Mouse (Mus musculus) MEL (cell line): ENCODE results near the gene Marf1. TPM values are rescaled to one million over a fixed set of nuclear protein-coding genes. Genes with fewer than 3 reads are reported as not detected.
A peak's percentile ranks its signal among the peaks of the same experiment; 100 is the strongest.

Source experiments
- DNase-seq: peaks from one replicate; pipeline ENCODE4 v3.0.0; 2011; ENCODE audit warnings: low read depth, low spot score
- H3K27ac ChIP-seq: 2 replicates; pipeline ENCODE4 v1.5.1; 2012; ENCODE audit warnings: low read depth, mild to moderate bottlenecking, control low read depth, low read length, moderate library complexity; ENCODE audit not compliant: control insufficient read depth
- H3K27me3 ChIP-seq, 2 experiments: fragments of 150-350 bp in 1 of 2; sonication (generic) in 1 of 2; 2 replicates each; pipeline ENCODE4 v1.6.1; 2012; ENCODE audit warnings: low read length in 2 of 2, mild to moderate bottlenecking in 2 of 2, improper control_type of control experiment in 1 of 2, moderate library complexity in 1 of 2; ENCODE audit not compliant: insufficient read depth in 2 of 2, control insufficient read depth in 1 of 2
- H3K36me3 ChIP-seq, 2 experiments: 2 replicates each; pipeline ENCODE4 v1.6.1; 2012 to 2014; ENCODE audit warnings: low read length in 2 of 2, improper control_type of control experiment in 1 of 2, inconsistent platforms in 1 of 2, mild to moderate bottlenecking in 1 of 2; ENCODE audit not compliant: insufficient read depth in 2 of 2, control insufficient read depth in 1 of 2
- H3K4me1 ChIP-seq, 2 experiments: fragments of 150-350 bp in 1 of 2; sonication (generic) in 1 of 2; 2 replicates each; pipeline ENCODE4 v1.6.1; 2012; ENCODE audit warnings: low read length in 2 of 2, improper control_type of control experiment in 1 of 2, mild to moderate bottlenecking in 1 of 2; ENCODE audit not compliant: insufficient read depth in 2 of 2, control insufficient read depth in 1 of 2
- H3K4me3 ChIP-seq, 2 experiments: fragments of 150-350 bp in 1 of 2; sonication (generic) in 1 of 2; 2 replicates each; pipeline ENCODE4 v1.5.1; 2012; ENCODE audit warnings: low read depth in 2 of 2, low read length in 2 of 2, mild to moderate bottlenecking in 2 of 2, moderate library complexity in 2 of 2, control low read depth in 1 of 2, improper control_type of control experiment in 1 of 2; ENCODE audit not compliant: control insufficient read depth in 1 of 2, insufficient read depth in 1 of 2
- H3K79me2 ChIP-seq: 2 replicates; pipeline ENCODE4 v1.6.1; 2012; ENCODE audit warnings: mild to moderate bottlenecking, low read length, moderate library complexity; ENCODE audit not compliant: control insufficient read depth, poor library complexity, insufficient read depth
- H3K9ac ChIP-seq: 2 replicates; pipeline ENCODE4 v1.6.1; 2012; ENCODE audit warnings: low read depth, mild to moderate bottlenecking, control low read depth, low read length, moderate library complexity; ENCODE audit not compliant: control insufficient read depth, poor library complexity, severe bottlenecking
- H3K9me3 ChIP-seq: fragments of 150-350 bp; sonication (generic); replicated peaks from 2 replicates; pipeline ENCODE4 v1.6.1; 2012; ENCODE audit warnings: mild to moderate bottlenecking, low read length, improper control_type of control experiment, moderate library complexity; ENCODE audit not compliant: insufficient read depth
- CHD2 ChIP-seq: IDR thresholded peaks from 2 replicates; pipeline ENCODE4 v1.6.1; 2011; ENCODE audit warnings: low read length, improper control_type of control experiment
- CTCF ChIP-seq, 3 experiments: IDR thresholded peaks in 2 of 3; conservative IDR thresholded peaks in 1 of 3; 2 replicates each; pipeline ENCODE4 v1.5.1; 2011 to 2012; ENCODE audit warnings: low read length in 3 of 3, low read depth in 2 of 3, mild to moderate bottlenecking in 2 of 3, improper control_type of control experiment in 1 of 3, inconsistent platforms in 1 of 3, mixed read lengths in 1 of 3, moderate library complexity in 1 of 3; ENCODE audit not compliant: control insufficient read depth in 1 of 3, insufficient read depth in 1 of 3, poor library complexity in 1 of 3, severe bottlenecking in 1 of 3
- E2F4 ChIP-seq: IDR thresholded peaks from 2 replicates; pipeline ENCODE4 v1.6.1; 2011; ENCODE audit warnings: low read depth, low read length, improper control_type of control experiment, borderline replicate concordance
- ELF1 ChIP-seq: IDR thresholded peaks from 2 replicates; pipeline ENCODE4 v1.6.1; 2014; ENCODE audit warnings: low read depth, mild to moderate bottlenecking, inconsistent platforms, low read length, improper control_type of control experiment, moderate library complexity
- EP300 ChIP-seq, 2 experiments: IDR thresholded peaks; 2 replicates each; pipeline ENCODE4 v1.6.1; 2011; ENCODE audit warnings: improper control_type of control experiment in 2 of 2, low read length in 2 of 2, low read depth in 1 of 2, mild to moderate bottlenecking in 1 of 2
- ETS1 ChIP-seq: IDR thresholded peaks from 2 replicates; pipeline ENCODE4 v1.6.1; 2012; ENCODE audit warnings: low read depth, mild to moderate bottlenecking, inconsistent platforms, low read length, improper control_type of control experiment, moderate library complexity
- GABPA ChIP-seq: IDR thresholded peaks from 2 replicates; pipeline ENCODE4 v1.6.1; 2012; ENCODE audit warnings: low read depth, mild to moderate bottlenecking, inconsistent platforms, low read length, improper control_type of control experiment, moderate library complexity
- GATA1 ChIP-seq: IDR thresholded peaks from 2 replicates; pipeline ENCODE4 v1.6.1; 2011; ENCODE audit warnings: low read depth, low read length, improper control_type of control experiment
- HCFC1 ChIP-seq: IDR thresholded peaks from 2 replicates; pipeline ENCODE4 v1.6.1; 2012; ENCODE audit warnings: low read depth, mild to moderate bottlenecking, inconsistent platforms, low read length, improper control_type of control experiment, moderate library complexity
- JUND ChIP-seq: IDR thresholded peaks from 2 replicates; pipeline ENCODE4 v1.6.1; 2011; ENCODE audit warnings: low read depth, mild to moderate bottlenecking, improper control_type of control experiment, low read length
- MAFK ChIP-seq: IDR thresholded peaks from 2 replicates; pipeline ENCODE4 v1.6.1; 2011; ENCODE audit warnings: low read depth, mild to moderate bottlenecking, low read length, improper control_type of control experiment, borderline replicate concordance
- MAX ChIP-seq: IDR thresholded peaks from 2 replicates; pipeline ENCODE4 v1.6.1; 2011; ENCODE audit warnings: low read length, improper control_type of control experiment
- MAZ ChIP-seq: IDR thresholded peaks from 2 replicates; pipeline ENCODE4 v1.6.1; 2012; ENCODE audit warnings: low read depth, mild to moderate bottlenecking, inconsistent platforms, low read length, improper control_type of control experiment
- MYC ChIP-seq: IDR thresholded peaks from 2 replicates; pipeline ENCODE4 v1.6.1; 2011; ENCODE audit warnings: low read depth, mild to moderate bottlenecking, low read length, improper control_type of control experiment, moderate library complexity
- NELFE ChIP-seq: IDR thresholded peaks from 2 replicates; pipeline ENCODE4 v1.6.1; 2011; ENCODE audit warnings: low read depth, low read length, improper control_type of control experiment
- NRF1 ChIP-seq: IDR thresholded peaks from 2 replicates; pipeline ENCODE4 v1.6.1; 2014; ENCODE audit warnings: low read depth, mild to moderate bottlenecking, inconsistent platforms, low read length, improper control_type of control experiment, moderate library complexity; ENCODE audit not compliant: poor library complexity, insufficient read depth, severe bottlenecking
- POLR2AphosphoS2 ChIP-seq: IDR thresholded peaks from 2 replicates; pipeline ENCODE4 v1.6.1; 2011; ENCODE audit warnings: low read length, improper control_type of control experiment
- RAD21 ChIP-seq: IDR thresholded peaks from 2 replicates; pipeline ENCODE4 v1.6.1; 2011; ENCODE audit warnings: mild to moderate bottlenecking, low read depth, low read length, improper control_type of control experiment
- RCOR1 ChIP-seq: IDR thresholded peaks from 2 replicates; pipeline ENCODE4 v1.6.1; 2012; ENCODE audit warnings: low read depth, mild to moderate bottlenecking, inconsistent platforms, low read length, improper control_type of control experiment
- SMC3 ChIP-seq: IDR thresholded peaks from 2 replicates; pipeline ENCODE4 v1.6.1; 2011; ENCODE audit warnings: low read depth, low read length, improper control_type of control experiment
- TBP ChIP-seq: IDR thresholded peaks from 2 replicates; pipeline ENCODE4 v1.8.0; 2011; ENCODE audit warnings: low read depth, low read length, improper control_type of control experiment
- UBTF ChIP-seq: IDR thresholded peaks from 2 replicates; pipeline ENCODE4 v1.6.1; 2012; ENCODE audit warnings: low read depth, mild to moderate bottlenecking, inconsistent platforms, low read length, improper control_type of control experiment, moderate library complexity, borderline replicate concordance; ENCODE audit not compliant: insufficient read depth
- USF1 ChIP-seq: IDR thresholded peaks from 2 replicates; pipeline ENCODE4 v1.6.1; 2014; ENCODE audit warnings: low read depth, mild to moderate bottlenecking, inconsistent platforms, low read length, improper control_type of control experiment, moderate library complexity
- USF2 ChIP-seq, 2 experiments: IDR thresholded peaks; 2 replicates each; pipeline ENCODE4 v1.6.1; 2011 to 2012; ENCODE audit warnings: improper control_type of control experiment in 2 of 2, low read length in 2 of 2, borderline replicate concordance in 1 of 2, inconsistent platforms in 1 of 2, low read depth in 1 of 2, mild to moderate bottlenecking in 1 of 2; ENCODE audit not compliant: insufficient read depth in 1 of 2
- ZC3H11A ChIP-seq: IDR thresholded peaks from 2 replicates; pipeline ENCODE4 v1.6.1; 2012; ENCODE audit warnings: low read depth, mild to moderate bottlenecking, inconsistent platforms, low read length, improper control_type of control experiment
- ZKSCAN1 ChIP-seq: IDR thresholded peaks from 2 replicates; pipeline ENCODE4 v1.6.1; 2012; ENCODE audit warnings: low read depth, mild to moderate bottlenecking, inconsistent platforms, low read length, improper control_type of control experiment, moderate library complexity
- ZNF384 ChIP-seq: IDR thresholded peaks from 2 replicates; pipeline ENCODE4 v1.6.1; 2012; ENCODE audit warnings: low read depth, mild to moderate bottlenecking, inconsistent platforms, low read length, improper control_type of control experiment
- polyA plus RNA-seq, 2 experiments: library from polyadenylated mRNA; stranded (reverse) in 1 of 2; unstranded in 1 of 2; fragments of >175 nt in 1 of 2; fragments of >200 nt in 1 of 2; gene quantifications; 2 replicates each; pipeline versions ENCODE4 v1.2.1 to v1.2.4; 2012; ENCODE audit warnings: low replicate concordance in 2 of 2, low read depth in 1 of 2; ENCODE audit not compliant: insufficient read length in 2 of 2, insufficient read depth in 1 of 2, missing spikeins in 1 of 2
- total RNA-seq: library from RNA; depleted of rRNA; stranded (reverse); fragments of 300-350 nt; gene quantifications from 2 replicates; pipeline ENCODE4 v1.2.3, GENCODE M21; 2012

Gene Marf1
- total and polyA plus RNA-seq, 3 experiments, result 8.7 to 16.2 TPM; not detected in 1

DNA sequence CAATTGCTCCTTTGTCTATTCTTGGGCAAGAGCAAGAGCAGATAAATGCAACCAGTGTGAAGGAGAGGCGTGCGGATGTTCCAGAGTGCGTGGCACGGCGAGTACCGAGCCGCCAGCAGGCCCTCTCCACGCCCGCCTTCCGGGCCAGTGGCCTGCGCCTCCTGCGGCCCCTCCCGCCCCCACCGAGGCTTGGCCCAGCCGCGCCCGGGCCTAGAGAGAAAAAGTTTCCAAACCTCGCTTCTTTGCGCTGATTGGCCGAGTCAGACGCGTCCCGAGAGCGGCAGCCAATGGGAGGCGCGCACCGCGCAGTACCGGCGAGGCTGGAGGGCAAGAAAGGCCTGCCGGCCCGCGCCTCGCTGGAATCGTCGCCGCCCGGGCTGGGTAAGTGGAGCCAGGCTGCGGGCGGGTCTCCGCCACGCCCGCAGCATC lies at the start of gene Marf1, which contains the start of gene Nde1 (continued):
- peak; percentile 58; the same call in 1 of the 2 replicates for TF ChIP-seq MYC
- TF ChIP-seq GATA1, result no peak
- TF ChIP-seq RAD21, result no peak
- TF ChIP-seq, all 39 proteins: peak for 18

DNA sequence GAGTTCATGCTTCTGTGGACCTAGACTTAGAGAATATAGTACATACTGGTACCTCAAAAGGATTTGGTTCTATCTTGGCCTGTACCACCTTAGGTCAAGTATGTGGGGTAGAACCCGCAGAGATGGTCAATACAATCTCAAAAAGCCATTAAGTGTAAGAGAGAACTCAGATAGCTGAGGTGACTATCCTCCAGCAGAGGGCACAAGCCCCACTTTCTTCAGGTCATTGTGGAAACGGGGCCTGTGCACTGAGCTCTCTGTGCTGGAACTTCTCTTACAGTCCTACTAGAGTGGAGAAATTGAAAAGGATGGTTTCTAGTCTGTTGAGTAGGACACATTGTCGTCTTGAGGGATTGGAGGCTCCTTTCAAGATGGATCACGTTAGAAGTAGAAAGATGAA lies 35.6 kb upstream of the Marf1 start:
- TF ChIP-seq SMC3 (peak; percentile 60), ETS1 (no peak), TBP (no peak), RAD21 (peak; percentile 42), CTCF (IDR thresholded peaks at IDR 0.05 in 2 of 3, conservative IDR thresholded peaks at IDR 0.05 in 1 of 3; ENCODE audit: control insufficient read depth in 1 of 3, insufficient read depth in 1 of 3, low read depth in 2 of 3, low read length in 3 of 3, poor library complexity in 1 of 3, severe bottlenecking in 1 of 3) (peak in 2 of 3 experiments; percentile 31 to 49; a peak in 5 of 6 replicates)
- no peaks in the 10 kb centered on the region for H3K4me1 ChIP-seq
- no peak overlapping the region for H3K9ac ChIP-seq
- peak; percentile 15 for DNase-seq
- no peak overlapping the region for H3K4me3 ChIP-seq
- H3K79me2 ChIP-seq, result no peaks in the 10 kb centered on the region
- peaks cover 0 to 2% of the 10 kb centered on the region in 2 experiments; a peak in 1 of 4 replicates for H3K27me3 ChIP-seq
- H3K27ac ChIP-seq, result no peak overlapping the region
- no peaks in the 10 kb centered on the region for H3K9me3 ChIP-seq
- no peaks in the 10 kb centered on the region for H3K36me3 ChIP-seq

DNA sequence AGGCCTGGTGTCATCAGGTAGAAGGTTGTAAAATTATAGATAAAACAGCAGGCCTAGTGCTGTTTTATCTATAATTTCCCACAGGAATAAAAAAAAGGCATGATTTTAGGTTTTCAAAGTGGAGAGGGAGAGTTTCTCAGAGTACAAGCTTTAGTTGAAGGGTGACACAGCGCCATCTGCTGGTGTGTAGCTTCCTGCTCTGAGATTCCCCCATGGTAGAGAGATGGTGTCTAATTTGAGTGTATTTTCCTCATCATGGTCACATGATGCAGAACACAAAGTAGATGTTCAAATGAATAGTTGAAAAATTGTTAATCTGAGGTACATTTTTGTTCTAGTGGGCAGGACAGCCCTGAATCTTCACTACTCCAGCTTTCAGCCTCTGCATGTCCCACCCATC lies 32.3 kb upstream of the Marf1 start:
- H3K9ac ChIP-seq, result no peak overlapping the region
- peak; percentile 76 for DNase-seq
- no peak for TF ChIP-seq ETS1
- no peak for TF ChIP-seq CHD2
- 0 out of 2 replicates have a peak, but pooled peaks have one; percentile 37 for TF ChIP-seq ELF1
- no peak for TF ChIP-seq NELFE
- no peak for TF ChIP-seq MAZ
- no peak for TF ChIP-seq USF2 (IDR thresholded peaks at IDR 0.05; ENCODE audit: borderline replicate concordance in 1 of 2, insufficient read depth in 1 of 2, low read depth in 1 of 2, low read length in 2 of 2)
- TF ChIP-seq SMC3, result peak; percentile 82
- no peak for TF ChIP-seq ZNF384
- TF ChIP-seq ZKSCAN1, result no peak
- TF ChIP-seq ZC3H11A, result peak; percentile 56
- TF ChIP-seq CTCF (IDR thresholded peaks at IDR 0.05 in 2 of 3, conservative IDR thresholded peaks at IDR 0.05 in 1 of 3; ENCODE audit: control insufficient read depth in 1 of 3, insufficient read depth in 1 of 3, low read depth in 2 of 3, low read length in 3 of 3, poor library complexity in 1 of 3, severe bottlenecking in 1 of 3), result peak; percentile 81 to 85 (median 84)
- TF ChIP-seq TBP, result no peak
- TF ChIP-seq MAFK, result no peak
- no peak for TF ChIP-seq E2F4
- peak; percentile 70 for TF ChIP-seq USF1
- TF ChIP-seq JUND, result no peak
- no peak for TF ChIP-seq UBTF
- peak; percentile 74 for TF ChIP-seq RAD21
- no peak for TF ChIP-seq EP300 (IDR thresholded peaks at IDR 0.05; ENCODE audit: low read depth in 1 of 2, low read length in 2 of 2)
- no peak for TF ChIP-seq NRF1
- no peak for TF ChIP-seq GABPA
- TF ChIP-seq POLR2AphosphoS2, result no peak
- no peak for TF ChIP-seq HCFC1
- no peak for TF ChIP-seq MAX
- no peak for TF ChIP-seq MYC
- TF ChIP-seq RCOR1, result no peak

More for the DNA sequence above, 32.3 kb upstream of the Marf1 start:
- Histone ChIP-seq H3K27ac (no peak overlapping the region), H3K36me3 (peaks cover 0 to under 1% of the 10 kb centered on the region in 2 experiments; a peak in 1 of 4 replicates), H3K79me2 (no peaks in the 10 kb centered on the region), H3K9me3 (no peaks in the 10 kb centered on the region), H3K27me3 (no peaks in the 10 kb centered on the region), H3K4me1 (no peaks in the 10 kb centered on the region), H3K4me3 (no peak overlapping the region)
